In genomic region chr9:14597429-14597828, GRCm38 (mm10) we compare ENCODE assay signal across 15 mouse cellular contexts. TPM values are rescaled to one million over a fixed set of nuclear protein-coding genes. Genes with fewer than 3 reads are reported as not detected.
"Had no signal": no experiment of that assay in that cellular context is flagged by ENCODE, and none has a peak within 500 bp of the region (broad histone marks: within the 10 kb centered on the region; RNA-seq: fewer than 3 reads in every experiment).

No protein-coding gene starts in this region.

- ATAC-seq: midbrain, embryonic 16.5 days had no signal

- H3K4me3 ChIP-seq: midbrain, embryonic 10.5 days; midbrain, embryonic 12.5 days; neural tube, embryonic 12.5 days; stomach, embryonic 15.5 days had no signal

- H3K4me2 ChIP-seq: lung, embryonic 14.5 days; midbrain, embryonic 12.5 days; neural tube, embryonic 12.5 days; stomach, embryonic 15.5 days had no signal

- H3K9me3 ChIP-seq: midbrain, embryonic 10.5 days; midbrain, embryonic 12.5 days; neural tube, embryonic 12.5 days; stomach, embryonic 15.5 days had no signal

- DNase-seq: lung, embryonic 14.5 days; lung, postnatal 10 days; midbrain, embryonic 14.5 days; right cerebral cortex, postnatal 14 days; thymus, adult 2 months; thymus, postnatal 25 days; thymus, postnatal 4 days had no signal

- H3K9ac ChIP-seq: lung, embryonic 14.5 days; midbrain, embryonic 12.5 days; neural tube, embryonic 12.5 days; stomach, embryonic 15.5 days had no signal

- H3K27ac ChIP-seq: midbrain, embryonic 10.5 days; midbrain, embryonic 12.5 days; neural tube, embryonic 12.5 days; stomach, embryonic 15.5 days; stomach, postnatal 0 days had no signal

- H3K4me1 ChIP-seq: midbrain, embryonic 10.5 days; midbrain, embryonic 12.5 days; neural tube, embryonic 12.5 days had no signal

- H3K27me3 ChIP-seq: midbrain, embryonic 12.5 days; neural tube, embryonic 12.5 days; stomach, embryonic 15.5 days had no signal

RNA-seq across cellular contexts. Expression of gene Amotl1, which starts 47.4 kb away (rescaled TPM):
- total RNA-seq: megakaryocyte, adult 5-6 weeks; megakaryocyte-erythroid progenitor cell, adult 5-6 weeks had no signal
